Mouse (Mus musculus) activated CD4-positive, CD25-positive, alpha-beta regulatory T cell (primary cell): ENCODE results near the gene Ebi3. TPM values are rescaled to one million over a fixed set of nuclear protein-coding genes. Genes with fewer than 3 reads are reported as not detected.

ENCODE experiments used
- polyA plus RNA-seq, 2 experiments: library from polyadenylated mRNA; unstranded; fragments of 100-300 nt; shearing (Covaris generic); gene quantifications; one replicate each; pipeline ENCODE4 v1.2.1; 2017

Ebi3 gene
- 10 to 100 TPM; 43.1 to 73.4 TPM for polyA plus RNA-seq

GRCm38 (mm10) chr17:55952447-55953027 lies at the start of gene Ebi3:
Gene Ebi3 (plus strand): TSS chr17:55952640.

GRCm38 (mm10) chr17:55949400-55949799 lies 3.0 kb upstream of the Ebi3 start, which contains the start of gene Zfp119b:
Gene Zfp119b (minus strand): TSS chr17:55949500.

GRCm38 (mm10) chr17:55958918-55959728 lies 6.7 kb downstream of the Ebi3 start, which contains the start of gene Yju2:
Gene Yju2 (plus strand): TSS chr17:55959099.

GRCm38 (mm10) chr17:55969966-55970891 lies 17.8 kb downstream of the Ebi3 start, which contains the start of gene Shd:
Gene Shd (plus strand): TSS chr17:55970467.

GRCm38 (mm10) chr17:55986030-55986961 lies 33.9 kb downstream of the Ebi3 start, which contains the start of gene Fsd1:
Gene Fsd1 (plus strand): TSS chr17:55986509.

DNA sequence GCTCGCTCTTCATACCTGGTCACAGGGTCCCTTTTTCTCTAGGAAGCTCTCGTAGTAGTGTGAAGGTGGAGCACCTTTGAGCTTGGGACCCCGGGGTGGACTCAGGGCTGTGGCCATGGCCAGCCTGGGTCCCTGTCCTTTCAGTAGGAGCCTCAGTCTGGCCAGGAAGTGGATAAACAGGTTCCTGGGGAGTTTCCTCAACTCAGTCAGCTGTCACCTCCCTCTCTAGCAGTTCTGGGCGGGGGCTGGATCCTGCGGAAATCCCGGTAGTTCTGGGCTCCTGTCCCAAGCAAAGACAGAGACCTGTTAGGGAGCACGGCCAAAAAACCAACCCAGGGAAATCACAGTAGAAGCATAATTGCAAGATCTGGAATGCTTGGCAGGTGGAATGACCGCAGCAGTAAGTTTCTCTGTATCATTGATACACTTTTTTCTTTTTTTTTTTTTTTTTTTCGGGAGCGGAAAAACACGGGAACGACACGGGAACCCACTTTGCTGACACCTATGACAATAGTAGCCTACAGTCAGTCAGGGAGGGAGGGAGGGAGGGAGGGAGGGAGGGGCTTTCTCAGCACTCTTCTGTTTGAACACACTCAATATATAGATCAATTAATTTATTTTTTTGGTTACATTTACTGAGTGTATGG lies 53.1 kb downstream of the Ebi3 start, which contains the start of the genes Stap2 and Mpnd:
Stap2 (minus strand) TSS at position 170 of the 647 bp plus-strand sequence.
Mpnd (plus strand) TSS at position 297 of the 647 bp plus-strand sequence.

Other genes with a start within 250 kb of the Ebi3 start
- gene Pot1b, start 240.0 kb upstream of the Ebi3 start, polyA plus RNA-seq, result 10 to 100 TPM; 13.2 to 18.8 TPM
- gene Adgre4, start 202.7 kb upstream of the Ebi3 start, polyA plus RNA-seq, result under 1 TPM; 0.25 to 0.49 TPM
- gene Zfp119a, start 73.7 kb upstream of the Ebi3 start, polyA plus RNA-seq, result 10 to 100 TPM in 1 of 2 experiments, 1 to 10 TPM in 1; 9.5 to 17.1 TPM
- 10 to 100 TPM; 20.8 to 24.1 TPM for gene Zfp959, start 60.5 kb upstream of the Ebi3 start, polyA plus RNA-seq
- gene Zfp119b, start 3.1 kb upstream of the Ebi3 start, polyA plus RNA-seq, result 10 to 100 TPM in 1 of 2 experiments, 1 to 10 TPM in 1; 9.2 to 13.1 TPM
- gene Yju2, start 6.5 kb downstream of the Ebi3 start, polyA plus RNA-seq, result 10 to 100 TPM; 29.4 to 44.6 TPM
- under 1 TPM; 0.17 to 0.95 TPM for gene Shd, start 17.8 kb downstream of the Ebi3 start, polyA plus RNA-seq
- under 1 TPM in 1 of 2 experiments, not detected in 1; 0.93 TPM for gene Fsd1, start 33.9 kb downstream of the Ebi3 start, polyA plus RNA-seq
- gene Stap2, start 52.9 kb downstream of the Ebi3 start, polyA plus RNA-seq, result under 1 TPM; 0.31 to 0.97 TPM
- gene Mpnd, start 53.1 kb downstream of the Ebi3 start, polyA plus RNA-seq, result 100 to 1,000 TPM; 106 to 109 TPM
- 100 to 1,000 TPM; 159 to 164 TPM for gene Sh3gl1, start 84.0 kb downstream of the Ebi3 start, polyA plus RNA-seq
- 10 to 100 TPM in 1 of 2 experiments, 1 to 10 TPM in 1; 4.0 to 11.4 TPM for gene Chaf1a, start 87.8 kb downstream of the Ebi3 start, polyA plus RNA-seq
- 10 to 100 TPM; 76.4 TPM for gene Ubxn6, start 122.4 kb downstream of the Ebi3 start, polyA plus RNA-seq
- gene Hdgfl2, start 127.0 kb downstream of the Ebi3 start, polyA plus RNA-seq, result 100 to 1,000 TPM in 1 of 2 experiments, 10 to 100 TPM in 1; 97.9 to 101 TPM
- gene Plin4, start 157.2 kb downstream of the Ebi3 start, polyA plus RNA-seq, result not detected
- not detected for gene Plin5, start 165.0 kb downstream of the Ebi3 start, polyA plus RNA-seq
- gene Lrg1, start 169.4 kb downstream of the Ebi3 start, polyA plus RNA-seq, result under 1 TPM in 1 of 2 experiments, not detected in 1; 0.74 TPM
- gene Sema6b, start 187.7 kb downstream of the Ebi3 start, polyA plus RNA-seq, result under 1 TPM; 0.12 to 0.44 TPM
- gene Tnfaip8l1, start 209.8 kb downstream of the Ebi3 start, polyA plus RNA-seq, result 10 to 100 TPM; 32.7 to 39.4 TPM
- gene Mydgf, start 231.3 kb downstream of the Ebi3 start, polyA plus RNA-seq, result 10 to 100 TPM; 57.9 to 59.9 TPM